ENCODE assay signal across 21 mouse cellular contexts in genomic region chr1:77468717-77469314, GRCm38 (mm10). TPM values are rescaled to one million over a fixed set of nuclear protein-coding genes. Genes with fewer than 3 reads are reported as not detected.
A peak's percentile ranks its signal among the peaks of the same experiment; 100 is the strongest.
DNase-seq lines count a peak whose midpoint lies in the region; ATAC-seq and TF ChIP-seq lines count a peak whose summit lies in the region.
"Had no signal": no experiment of that assay in that cellular context is flagged by ENCODE, and none has a peak within 500 bp of the region (broad histone marks: within the 10 kb centered on the region; RNA-seq: fewer than 3 reads in every experiment).

No protein-coding gene starts in this region.

- H3K27me3 ChIP-seq in forebrain, embryonic 11.5 days (ENCODE audit: control insufficient read depth, insufficient read depth, low read length) = no peaks in the 10 kb centered on the region
- H3K27me3 ChIP-seq in forebrain, embryonic 10.5 days (ENCODE audit: poor library complexity, severe bottlenecking) = no peaks in the 10 kb centered on the region
- no peaks in the 10 kb centered on the region for H3K27me3 ChIP-seq in lung, postnatal 0 days (replicated peaks; ENCODE audit: insufficient read depth, low read length)
- H3K27me3 ChIP-seq in stomach, postnatal 0 days (ENCODE audit: control insufficient read depth, insufficient read depth, low read length) = no peaks in the 10 kb centered on the region
- H3K27me3 ChIP-seq: forebrain, embryonic 12.5 days; limb, embryonic 15.5 days; neural tube, embryonic 12.5 days had no signal

- H3K9ac ChIP-seq in forebrain, embryonic 11.5 days (ENCODE audit: low read length) = no peak overlapping the region
- H3K9ac ChIP-seq in lung, postnatal 0 days (replicated peaks; ENCODE audit: low read depth) = no peak overlapping the region
- H3K9ac ChIP-seq in stomach, postnatal 0 days (ENCODE audit: low read length) = no peak overlapping the region
- H3K9ac ChIP-seq: forebrain, embryonic 12.5 days; limb, embryonic 15.5 days; neural tube, embryonic 12.5 days had no signal

- H3K4me1 ChIP-seq in forebrain, embryonic 11.5 days (replicated peaks; ENCODE audit: control insufficient read depth, insufficient read depth, low read length) = 0 out of 2 replicates have a peak, but pooled peaks cover under 1% of the 10 kb centered on the region
- H3K4me1 ChIP-seq in forebrain, embryonic 10.5 days = peaks cover 61% of the 10 kb centered on the region
- peaks cover 14% of the 10 kb centered on the region; the same call in 1 of the 2 replicates for H3K4me1 ChIP-seq in lung, postnatal 0 days (ENCODE audit: insufficient read depth, low read depth, low read length)
- H3K4me1 ChIP-seq in stomach, postnatal 0 days (replicated peaks; ENCODE audit: control insufficient read depth, insufficient read depth) = peaks cover 5% of the 10 kb centered on the region; the same call in 1 of the 2 replicates

- no peaks in the 10 kb centered on the region for H3K36me3 ChIP-seq in forebrain, embryonic 11.5 days (ENCODE audit: control insufficient read depth, insufficient read depth, low read length)
- peaks cover 15% of the 10 kb centered on the region; the same call in 1 of the 2 replicates for H3K36me3 ChIP-seq in forebrain, embryonic 10.5 days (replicated peaks)
- no peaks in the 10 kb centered on the region for H3K36me3 ChIP-seq in lung, postnatal 0 days (ENCODE audit: insufficient read depth, low read length)
- no peaks in the 10 kb centered on the region for H3K36me3 ChIP-seq in stomach, postnatal 0 days (ENCODE audit: control insufficient read depth, insufficient read depth, low read length)
- H3K36me3 ChIP-seq: forebrain, embryonic 12.5 days; heart, embryonic 10.5 days; limb, embryonic 15.5 days; neural tube, embryonic 12.5 days had no signal

- H3K4me3 ChIP-seq in forebrain, embryonic 11.5 days (ENCODE audit: low read depth, low read length) = no peak overlapping the region
- no peak overlapping the region for H3K4me3 ChIP-seq in forebrain, embryonic 10.5 days
- H3K4me3 ChIP-seq in lung, postnatal 0 days (ENCODE audit: low read depth, low read length) = no peak overlapping the region
- H3K4me3 ChIP-seq in stomach, postnatal 0 days (ENCODE audit: low read depth, low read length) = no peak overlapping the region
- H3K4me3 ChIP-seq: forebrain, embryonic 12.5 days; heart, embryonic 10.5 days; limb, embryonic 15.5 days; neural tube, embryonic 12.5 days had no signal

- TF ChIP-seq EP300 in lung, postnatal 0 days (IDR thresholded peaks at IDR 0.05) = peak; percentile 40; the same call in 1 of the 2 replicates
- TF ChIP-seq EP300 in stomach, postnatal 0 days (optimal IDR thresholded peaks at IDR 0.05) = no peak

- H3K27ac ChIP-seq in forebrain, embryonic 11.5 days (ENCODE audit: low read depth, low read length) = no peak overlapping the region
- no peak overlapping the region for H3K27ac ChIP-seq in forebrain, embryonic 10.5 days
- H3K27ac ChIP-seq in lung, postnatal 0 days (ENCODE audit: low read length) = no peak overlapping the region
- H3K27ac ChIP-seq in stomach, postnatal 0 days (replicated peaks) = no peak overlapping the region
- H3K27ac ChIP-seq: forebrain, embryonic 12.5 days; heart, embryonic 10.5 days; kidney, postnatal 0 days; limb, embryonic 15.5 days; neural tube, embryonic 12.5 days had no signal

- DNase-seq in forebrain, embryonic 11.5 days (ENCODE audit: low spot score) = peak; percentile 11
- DNase-seq in forebrain, embryonic 10.5 days (ENCODE audit: extremely low spot score, low spot score) = no peak
- DNase-seq in lung, postnatal 0 days (ENCODE audit: low spot score) = peak; percentile 7
- no peak for DNase-seq in lung, postnatal 10 days
- DNase-seq in stomach, postnatal 0 days (ENCODE audit: low spot score) = peak; percentile 31
- no peak for DNase-seq in adrenal gland, postnatal 14 days
- no peak for DNase-seq in gastrocnemius, postnatal 25 days
- DNase-seq: adrenal gland, postnatal 36 days; cerebellum, adult 9-10 months; kidney, adult 18-20 months; left cerebral cortex, postnatal 4 days; midbrain, embryonic 14.5 days; retina, postnatal 1 day; right cerebral cortex, postnatal 25 days had no signal

- TF ChIP-seq CTCF in lung, postnatal 0 days (IDR thresholded peaks at IDR 0.05) = no peak
- TF ChIP-seq CTCF in stomach, postnatal 0 days (IDR thresholded peaks at IDR 0.05; ENCODE audit: low read depth) = no peak

- 84% methylated on average over 5 of the region's 5 CpGs for WGBS in forebrain, embryonic 11.5 days
- 85% methylated on average over 5 of the region's 5 CpGs for WGBS in forebrain, embryonic 10.5 days
- WGBS in lung, postnatal 0 days = 41% methylated on average over 5 of the region's 5 CpGs
- 41% methylated on average over 5 of the region's 5 CpGs for WGBS in stomach, postnatal 0 days

- H3K9me3 ChIP-seq in forebrain, embryonic 11.5 days (ENCODE audit: control insufficient read depth, low read length) = no peaks in the 10 kb centered on the region
- no peaks in the 10 kb centered on the region for H3K9me3 ChIP-seq in forebrain, embryonic 10.5 days
- no peaks in the 10 kb centered on the region for H3K9me3 ChIP-seq in lung, postnatal 0 days (ENCODE audit: low read length)
- H3K9me3 ChIP-seq in stomach, postnatal 0 days (ENCODE audit: control insufficient read depth, low read length) = no peaks in the 10 kb centered on the region
- H3K9me3 ChIP-seq: forebrain, embryonic 12.5 days; heart, embryonic 10.5 days; limb, embryonic 15.5 days; neural tube, embryonic 12.5 days had no signal

- no peak overlapping the region for H3K4me2 ChIP-seq in forebrain, embryonic 11.5 days (ENCODE audit: low read depth, low read length, severe bottlenecking)
- no peak overlapping the region for H3K4me2 ChIP-seq in lung, postnatal 0 days (replicated peaks; ENCODE audit: low read depth, low read length)
- H3K4me2 ChIP-seq in stomach, postnatal 0 days (replicated peaks; ENCODE audit: low read depth) = no peak overlapping the region
- H3K4me2 ChIP-seq: forebrain, embryonic 12.5 days; limb, embryonic 15.5 days; neural tube, embryonic 12.5 days had no signal

- no peak for ATAC-seq in forebrain, embryonic 11.5 days (replicated peaks; ENCODE audit: low FRiP score)
- peak; percentile 53 for ATAC-seq in lung, postnatal 0 days
- peak; percentile 57 for ATAC-seq in megakaryocyte progenitor cell, adult 5-6 weeks (replicated peaks; ENCODE audit: poor library complexity)
- peak; percentile 67 for ATAC-seq in stomach, postnatal 0 days (ENCODE audit: low FRiP score, low TSS enrichment)
- ATAC-seq: hindbrain, embryonic 16.5 days had no signal

RNA-seq across cellular contexts. Expression of gene Epha4, which starts 46.1 kb away (rescaled TPM):
- 38.4 and 42.9 TPM in 2 replicates for polyA plus RNA-seq in forebrain, embryonic 11.5 days (2014; fragmentation: Nextera tagmentation; extraction: Ambion mirVana)
- 22.9 and 25.9 TPM in 2 replicates for polyA plus RNA-seq in forebrain, embryonic 10.5 days (2016; fragmentation: Nextera tagmentation; extraction: Ambion mirVana)
- polyA plus RNA-seq in lung, postnatal 0 days (2015; fragmentation: Nextera tagmentation; extraction: Ambion mirVana) = 9.5 and 9.6 TPM in 2 replicates
- 0.07 TPM in 1 of 2 replicates, not detected in the other for total RNA-seq in megakaryocyte progenitor cell, adult 5-6 weeks (2015)
- total RNA-seq in megakaryocyte progenitor cell, adult 5-6 weeks (2017) = 1.0 TPM in 1 of 2 replicates, not detected in the other
- 3.8 and 5.4 TPM in 2 replicates for polyA plus RNA-seq in stomach, postnatal 0 days (2015; fragmentation: Nextera tagmentation; extraction: Ambion mirVana)
- 3.9 and 4.1 TPM in 2 replicates for total RNA-seq in adrenal gland, postnatal 14 days (2021)
- 1 to 10 TPM; 1.7 to 2.1 TPM for total RNA-seq in gastrocnemius, postnatal 25 days (2021)

Comparison
In these comparisons a context has a peak if more than half of its experiments do, and no peak if none do; other contexts are left out.
1. DNase-seq: peak in forebrain, embryonic 11.5 days (single experiment), lung, postnatal 0 days (single experiment) and stomach, postnatal 0 days (single experiment); none in forebrain, embryonic 10.5 days (single experiment), lung, postnatal 10 days (single experiment), adrenal gland, postnatal 14 days (single experiment) and gastrocnemius, postnatal 25 days (single experiment).